Mouse (Mus musculus) midbrain, postnatal 0 days (tissue): Measurements from ENCODE around the gene Zfp365. TPM values are rescaled to one million over a fixed set of nuclear protein-coding genes. Genes with fewer than 3 reads are reported as not detected.

Experiments used
- ATAC-seq: fragments of 200-750 bp; cut with Nextera tagmentation; 2 replicates; pipeline ENCODE4 v1.8.0; 2017; ENCODE audit warnings: moderate number of reproducible peaks, mild to moderate bottlenecking, moderate TSS enrichment, moderate library complexity; ENCODE audit not compliant: low FRiP score
- DNase-seq: peaks from one replicate; pipeline ENCODE4 v3.0.0-alpha.2; 2015; ENCODE audit warnings: low spot score
- H3K27ac ChIP-seq: fragments of 300-500 bp; sonication (generic); 2 replicates; pipeline ENCODE4 v1.5.1; 2014; ENCODE audit warnings: low read depth, mild to moderate bottlenecking, low read length, mixed read lengths
- H3K27me3 ChIP-seq: fragments of 300-500 bp; sonication (generic); 2 replicates; pipeline ENCODE4 v1.6.1; 2014; ENCODE audit warnings: low read length, control low read depth, mixed read lengths; ENCODE audit not compliant: insufficient read depth
- H3K36me3 ChIP-seq: fragments of 300-500 bp; sonication (generic); 2 replicates; pipeline ENCODE4 v1.6.1; 2014; ENCODE audit warnings: low read length, control low read depth, mixed read lengths; ENCODE audit not compliant: insufficient read depth
- H3K4me1 ChIP-seq: fragments of 300-500 bp; sonication (generic); 2 replicates; pipeline ENCODE4 v1.6.1; 2014; ENCODE audit warnings: mild to moderate bottlenecking, control low read depth, antibody characterized with exemption, low read length, mixed read lengths; ENCODE audit not compliant: insufficient read depth
- H3K4me2 ChIP-seq: fragments of 300-500 bp; sonication (generic); 2 replicates; pipeline ENCODE4 v1.6.1; 2014; ENCODE audit warnings: low read depth, mild to moderate bottlenecking, low read length, mixed read lengths; ENCODE audit not compliant: poor library complexity, severe bottlenecking
- H3K4me3 ChIP-seq: fragments of 300-500 bp; sonication (generic); 2 replicates; pipeline ENCODE4 v1.5.1; 2014; ENCODE audit warnings: low read depth, mild to moderate bottlenecking, low read length, moderate library complexity
- H3K9ac ChIP-seq: fragments of 300-500 bp; sonication (generic); replicated peaks from 2 replicates; pipeline ENCODE4 v1.6.1; 2014; ENCODE audit warnings: mild to moderate bottlenecking, low read length, moderate library complexity, mixed read lengths; ENCODE audit not compliant: poor library complexity, severe bottlenecking
- H3K9me3 ChIP-seq: fragments of 300-500 bp; sonication (generic); 2 replicates; pipeline ENCODE4 v1.6.1; 2016; ENCODE audit warnings: low read length, control low read depth
- CTCF ChIP-seq: IDR thresholded peaks from 2 replicates; pipeline ENCODE4 v1.5.1; 2016; ENCODE audit warnings: antibody characterized with exemption, mild to moderate bottlenecking
- WGBS: fragments of 180-500 bp; shearing (Covaris S2); extraction: QIAGEN DNeasy Blood & Tissue Kit; methylation state at CpG from one replicate; pipeline ENCODE4 v1.1.7; 2014; 5-methylcytosine and 5-hydroxymethylcytosine counted together
- polyA plus RNA-seq: library from polyadenylated mRNA; unstranded; fragments of >200 nt; fragmentation: Nextera tagmentation; extraction: Ambion mirVana; gene quantifications from 2 replicates; pipeline ENCODE4 v1.2.1, GENCODE M21; 2015
- total RNA-seq: library from RNA; depleted of rRNA; stranded (reverse); fragments of >200 nt; gene quantifications from 2 replicates; pipeline ENCODE4 v1.2.3, GENCODE M21; 2014

Zfp365 gene
- total and polyA plus RNA-seq, 2 experiments from 2014 or later: 9.1 to 17.4 TPM

- no peak for DNase-seq
- Histone ChIP-seq H3K4me2 (no peak overlapping the region), H3K9ac (no peak overlapping the region), H3K36me3 (peaks cover 3% of the 10 kb centered on the region; the same call in 1 of the 2 replicates), H3K27me3 (no peaks in the 10 kb centered on the region), H3K27ac (no peak overlapping the region), H3K4me3 (no peak overlapping the region), H3K4me1 (0 out of 2 replicates have a peak, but pooled peaks cover 2% of the 10 kb centered on the region), H3K9me3 (no peaks in the 10 kb centered on the region)
- no peak for TF ChIP-seq CTCF
- no peak for ATAC-seq
- 69% methylated on average over 4 of the region's 4 CpGs for WGBS
Measured at GRCm38 (mm10) chr10:67898949-67899675, 13.3 kb downstream of the Zfp365 start.

GRCm38 (mm10) chr10:67898355-67898935 is 14.0 kb downstream of the Zfp365 start:
- DNase-seq (no peak), ATAC-seq (no peak)
- no peak overlapping the region for H3K4me2 ChIP-seq
- no peaks in the 10 kb centered on the region for H3K27me3 ChIP-seq
- H3K4me1 ChIP-seq: peaks cover 5% of the 10 kb centered on the region; the same call in 1 of the 2 replicates
- H3K36me3 ChIP-seq: peaks cover 3% of the 10 kb centered on the region; the same call in 1 of the 2 replicates
- no peak overlapping the region for H3K9ac ChIP-seq
- H3K9me3 ChIP-seq: no peaks in the 10 kb centered on the region
- no peak overlapping the region for H3K4me3 ChIP-seq
- TF ChIP-seq CTCF: no peak
- 85% methylated on average over 9 of the region's 9 CpGs for WGBS
- H3K27ac ChIP-seq: no peak overlapping the region

GRCm38 (mm10) chr10:67897281-67897680 is 15.2 kb downstream of the Zfp365 start:
- WGBS: 77% methylated on average over 6 of the region's 6 CpGs

GRCm38 (mm10) chr10:67894683-67895082 is 17.8 kb downstream of the Zfp365 start:
- no peak for DNase-seq
- no peak for TF ChIP-seq CTCF
- no peak overlapping the region for H3K4me3 ChIP-seq
- H3K36me3 ChIP-seq: peaks cover 3% of the 10 kb centered on the region; the same call in 1 of the 2 replicates
- peaks cover 5% of the 10 kb centered on the region; the same call in 1 of the 2 replicates for H3K4me1 ChIP-seq
- no peaks in the 10 kb centered on the region for H3K27me3 ChIP-seq
- H3K9me3 ChIP-seq: no peaks in the 10 kb centered on the region
- no peak overlapping the region for H3K9ac ChIP-seq
- no peak overlapping the region for H3K27ac ChIP-seq
- no peak for ATAC-seq
- H3K4me2 ChIP-seq: no peak overlapping the region
- 79% methylated on average over 7 of the region's 7 CpGs for WGBS

More at GRCm38 (mm10) chr10:67897281-67897680, 15.2 kb downstream of the Zfp365 start:
- TF ChIP-seq CTCF: no peak
- ATAC-seq (no peak), DNase-seq (no peak)
- H3K9ac ChIP-seq: no peak overlapping the region
- no peak overlapping the region for H3K27ac ChIP-seq
- no peaks in the 10 kb centered on the region for H3K27me3 ChIP-seq
- no peak overlapping the region for H3K4me3 ChIP-seq
- peaks cover 5% of the 10 kb centered on the region; the same call in 1 of the 2 replicates for H3K4me1 ChIP-seq
- H3K4me2 ChIP-seq: no peak overlapping the region
- H3K36me3 ChIP-seq: peaks cover 3% of the 10 kb centered on the region; the same call in 1 of the 2 replicates
- H3K9me3 ChIP-seq: no peaks in the 10 kb centered on the region

- DNase-seq: peak; percentile 22
- TF ChIP-seq CTCF: peak; percentile 22; the same call in 1 of the 2 replicates
- WGBS: 69% methylated on average over 8 of the region's 8 CpGs
- Histone ChIP-seq H3K27me3 (no peaks in the 10 kb centered on the region), H3K4me3 (no peak overlapping the region), H3K27ac (no peak overlapping the region; the same call in 1 of the 2 replicates), H3K36me3 (peaks cover 3% of the 10 kb centered on the region; the same call in 1 of the 2 replicates), H3K9me3 (no peaks in the 10 kb centered on the region), H3K4me2 (no peak overlapping the region), H3K9ac (no peak overlapping the region), H3K4me1 (peaks cover 5% of the 10 kb centered on the region; the same call in 1 of the 2 replicates)
- ATAC-seq: peak; percentile 41; the same call in 1 of the 2 replicates
Measured at GRCm38 (mm10) chr10:67894059-67894458, 18.4 kb downstream of the Zfp365 start.

- TF ChIP-seq CTCF: no peak
- no peak overlapping the region for H3K27ac ChIP-seq
- H3K36me3 ChIP-seq: peaks cover 9% of the 10 kb centered on the region
- DNase-seq: no peak
- no peak overlapping the region for H3K4me3 ChIP-seq
- H3K4me1 ChIP-seq: peaks cover 5% of the 10 kb centered on the region; the same call in 1 of the 2 replicates
- no peak overlapping the region for H3K4me2 ChIP-seq
- H3K9ac ChIP-seq: no peak overlapping the region
- 79% methylated on average over 10 of the region's 10 CpGs for WGBS
- H3K9me3 ChIP-seq: no peaks in the 10 kb centered on the region
- ATAC-seq: no peak
- H3K27me3 ChIP-seq: no peaks in the 10 kb centered on the region
Measured at GRCm38 (mm10) chr10:67893226-67893625, 19.2 kb downstream of the Zfp365 start.
